Mouse (Mus musculus) kidney, postnatal 10 days (tissue): ENCODE data around the gene Plekhj1.

Source experiments
- DNase-seq: peaks from one replicate; pipeline ENCODE4 v3.0.0; 2021; ENCODE audit warnings: mixed read lengths

Gene Plekhj1

DNA sequence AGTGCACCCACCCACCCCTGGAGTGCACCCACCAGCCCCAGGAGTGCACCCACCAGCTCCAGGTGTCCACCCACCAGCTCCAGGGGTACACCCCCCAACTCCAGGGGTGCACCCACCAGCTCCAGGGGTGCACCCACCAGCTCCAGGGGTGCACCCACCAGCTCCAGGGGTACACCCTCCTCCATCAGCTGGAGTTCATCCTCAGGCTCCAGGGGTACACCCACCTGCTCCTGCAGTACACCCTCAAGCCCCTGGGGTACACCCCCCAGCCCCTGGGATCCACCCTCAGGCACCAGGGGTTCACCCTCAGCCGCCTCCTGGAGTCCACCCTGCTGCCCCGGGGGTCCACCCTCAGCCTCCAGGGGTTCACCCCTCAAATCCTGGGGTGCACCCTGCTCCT lies 5.9 kb upstream of the Plekhj1 start:
- DNase-seq, result no peak

DNA sequence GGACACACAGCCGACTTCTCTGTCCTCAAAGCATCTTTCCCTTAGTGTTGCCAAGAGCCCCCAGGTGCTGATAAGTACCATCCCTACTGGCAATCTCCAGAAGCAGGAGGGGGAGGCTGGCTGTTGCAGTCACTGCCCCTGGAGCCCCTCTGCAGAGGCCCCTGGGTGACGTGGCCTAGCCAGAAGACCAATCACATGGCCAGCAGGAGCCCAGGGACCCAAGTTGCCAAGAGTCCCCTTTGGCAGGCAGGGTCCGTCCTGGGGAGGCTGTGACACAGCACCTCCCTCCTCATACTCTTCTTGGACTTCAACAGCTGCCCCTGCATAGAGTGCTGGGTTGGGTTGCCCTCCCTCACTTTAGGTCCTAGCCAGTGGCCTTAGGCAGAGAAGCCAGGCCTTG lies 4.6 kb upstream of the Plekhj1 start:
- no peak for DNase-seq

DNA sequence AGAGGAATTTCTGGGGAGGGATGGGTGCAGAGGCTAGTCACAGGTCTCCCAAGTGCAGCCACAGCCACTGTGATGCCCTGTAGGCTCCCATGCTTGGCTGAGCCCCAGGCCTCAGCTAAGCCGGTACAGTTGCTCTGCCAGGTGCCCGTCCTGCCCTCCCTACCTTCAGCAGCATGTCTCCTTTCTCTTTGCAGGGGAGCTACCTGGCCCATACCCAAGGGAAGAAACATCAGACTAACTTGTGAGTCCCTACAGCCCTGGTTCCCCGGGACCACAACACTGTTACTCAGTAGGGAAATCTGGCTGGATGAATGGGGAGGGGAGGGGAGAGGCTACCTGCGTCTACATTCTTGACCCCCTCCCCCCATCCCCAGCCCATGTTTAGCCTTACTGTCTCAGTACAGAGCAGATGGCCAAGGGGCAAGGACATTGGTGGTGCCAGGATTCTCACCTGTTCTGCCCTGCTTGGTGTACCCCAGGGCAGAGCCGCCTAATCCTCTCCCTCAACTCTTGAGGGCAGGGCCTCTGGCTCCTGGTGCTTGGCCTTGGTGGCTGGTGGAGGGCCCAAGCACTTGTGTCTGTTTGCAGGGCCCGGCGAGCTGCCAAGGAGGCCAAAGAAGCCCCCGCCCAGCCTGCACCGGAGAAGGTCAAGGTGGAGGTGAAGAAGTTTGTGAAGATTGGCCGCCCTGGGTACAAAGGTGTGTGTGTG lies 3.9 kb upstream of the Plekhj1 start:
- DNase-seq, result no peak

DNA sequence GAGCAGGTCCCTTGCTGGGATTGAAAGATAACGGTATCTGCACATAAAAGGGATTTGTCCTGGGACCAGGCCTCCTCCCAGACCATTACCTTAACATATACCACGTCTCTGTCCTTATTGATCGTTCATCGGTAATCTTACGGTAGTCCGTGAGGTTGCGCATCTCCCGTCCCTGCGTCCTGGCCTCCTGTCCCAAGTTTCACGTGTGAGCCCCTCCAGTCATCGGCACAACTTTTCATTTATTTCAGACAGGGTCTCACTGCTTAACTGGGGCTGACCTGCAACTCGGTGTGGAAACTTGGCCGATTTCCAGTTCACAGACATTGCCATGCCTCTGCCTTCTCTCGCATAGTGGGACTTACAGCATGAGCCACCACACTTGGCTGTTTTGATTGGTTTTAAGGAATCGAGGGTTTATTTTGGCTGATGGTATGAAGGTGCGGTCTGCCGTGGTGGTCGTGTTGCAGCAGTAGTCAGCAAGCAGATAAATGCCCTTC lies 692 bp upstream of the Plekhj1 start:
- DNase-seq, result no peak

DNA sequence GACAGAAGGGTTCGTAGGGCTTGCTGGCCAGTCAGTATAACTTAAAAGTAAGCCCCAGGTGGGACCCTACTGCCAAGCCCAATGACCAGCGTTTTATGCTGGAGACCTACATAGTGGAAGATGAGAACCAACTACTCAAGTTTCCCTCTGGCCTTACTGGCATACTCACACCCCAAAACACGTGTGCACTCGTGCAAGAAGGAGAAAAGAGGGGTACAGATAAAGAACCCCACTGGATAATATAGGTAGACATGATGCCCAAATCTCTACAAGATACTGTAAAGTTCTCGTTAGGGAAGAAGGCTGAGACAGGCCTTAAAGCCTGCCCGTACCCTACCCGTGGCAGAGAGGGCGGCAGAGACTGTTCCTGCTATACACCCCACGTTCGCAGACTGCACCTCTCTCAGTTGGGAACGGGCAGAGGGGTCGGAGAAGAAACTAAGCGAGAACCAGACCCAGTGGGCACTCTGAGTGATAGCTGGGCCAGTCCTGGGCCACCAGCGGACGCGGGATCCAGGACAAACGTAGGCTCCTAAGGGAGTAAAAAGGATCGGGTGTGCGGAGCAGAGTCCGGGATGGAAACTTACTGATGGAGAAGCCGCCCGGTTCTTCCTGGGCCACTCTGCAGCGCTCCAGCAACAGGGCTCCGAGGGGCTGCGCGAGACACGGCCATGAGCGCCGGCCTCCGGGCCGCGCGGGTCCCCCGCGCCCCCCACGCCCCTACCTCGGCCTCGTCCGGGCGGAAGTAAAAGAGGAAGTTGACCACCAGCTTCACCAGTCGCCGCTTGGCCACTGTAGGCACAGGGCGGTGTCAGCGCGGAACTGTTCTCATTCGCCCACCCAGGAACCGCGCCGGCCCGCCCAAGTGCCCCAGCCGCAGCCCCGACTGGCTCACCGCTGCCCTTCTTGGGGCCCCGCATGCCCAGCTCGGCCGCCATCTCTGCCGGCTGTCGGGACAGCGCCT lies 958 bp downstream of the Plekhj1 start:
- peak; percentile 87 for DNase-seq

DNA sequence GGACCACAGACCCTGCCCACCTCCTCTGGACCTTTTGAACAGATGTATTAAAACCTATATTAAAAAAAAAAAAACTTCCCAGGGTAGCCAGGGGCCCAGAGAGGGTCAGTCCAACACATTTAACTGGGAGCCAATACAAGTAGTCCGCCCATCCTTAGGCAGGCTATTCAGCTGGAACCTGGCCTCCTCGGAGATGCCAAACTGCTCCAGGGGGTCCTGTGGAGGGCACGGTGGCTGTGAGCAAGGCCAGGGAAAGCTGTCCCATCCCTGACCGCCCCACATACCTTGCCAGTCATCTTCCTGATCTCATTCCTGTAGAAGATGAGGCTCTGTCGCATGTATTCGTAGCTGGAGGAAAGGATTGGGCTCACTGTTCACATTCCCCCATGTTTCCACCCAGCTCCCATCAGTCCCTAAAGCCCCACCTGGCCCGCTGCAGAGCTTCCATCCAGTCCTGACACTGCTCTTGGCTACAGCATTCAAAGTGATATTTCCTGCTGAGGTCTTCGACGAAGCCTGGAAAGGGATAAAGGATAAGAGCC lies 2.0 kb downstream of the Plekhj1 start:
- DNase-seq, result no peak

DNA sequence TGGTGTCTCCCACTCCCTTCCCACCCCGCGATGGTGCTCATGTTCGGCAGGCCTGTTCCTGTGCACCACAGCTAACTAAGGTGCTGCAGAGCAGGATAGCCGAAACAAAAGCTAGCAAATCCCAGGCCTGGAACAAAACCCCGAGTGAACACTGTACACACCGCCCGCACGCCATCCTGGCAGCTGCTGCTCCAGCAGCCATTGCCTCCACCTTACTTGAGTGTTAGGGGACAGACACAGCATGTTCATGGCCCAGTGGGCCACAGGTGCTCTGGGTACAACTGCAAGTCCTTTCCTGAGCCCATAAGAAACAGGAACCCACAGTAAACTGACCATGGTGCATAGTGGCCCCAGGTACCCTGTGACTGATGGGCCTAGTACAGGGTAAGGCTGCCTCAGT lies 3.7 kb downstream of the Plekhj1 start:
- no peak for DNase-seq

DNA sequence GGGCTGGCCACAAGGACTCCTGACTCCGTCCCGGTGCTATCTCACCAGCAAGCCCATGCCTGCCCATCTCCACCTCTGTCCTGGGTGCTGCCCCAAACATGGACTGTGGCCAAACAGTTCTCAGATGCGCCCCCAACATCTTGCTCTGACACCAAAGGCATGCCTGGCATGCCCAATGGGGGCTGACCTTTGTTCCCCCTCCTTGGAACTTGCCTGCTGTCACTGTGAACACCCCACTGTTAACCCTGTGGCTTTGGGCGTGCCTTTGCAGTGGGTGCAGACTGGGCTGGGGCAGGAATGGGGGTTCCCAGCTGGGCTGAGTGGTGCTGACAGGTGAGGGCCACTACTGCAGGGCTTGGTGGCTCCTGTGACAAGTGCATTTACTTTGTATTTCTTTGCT lies 4.6 kb downstream of the Plekhj1 start:
- DNase-seq, result no peak

DNA sequence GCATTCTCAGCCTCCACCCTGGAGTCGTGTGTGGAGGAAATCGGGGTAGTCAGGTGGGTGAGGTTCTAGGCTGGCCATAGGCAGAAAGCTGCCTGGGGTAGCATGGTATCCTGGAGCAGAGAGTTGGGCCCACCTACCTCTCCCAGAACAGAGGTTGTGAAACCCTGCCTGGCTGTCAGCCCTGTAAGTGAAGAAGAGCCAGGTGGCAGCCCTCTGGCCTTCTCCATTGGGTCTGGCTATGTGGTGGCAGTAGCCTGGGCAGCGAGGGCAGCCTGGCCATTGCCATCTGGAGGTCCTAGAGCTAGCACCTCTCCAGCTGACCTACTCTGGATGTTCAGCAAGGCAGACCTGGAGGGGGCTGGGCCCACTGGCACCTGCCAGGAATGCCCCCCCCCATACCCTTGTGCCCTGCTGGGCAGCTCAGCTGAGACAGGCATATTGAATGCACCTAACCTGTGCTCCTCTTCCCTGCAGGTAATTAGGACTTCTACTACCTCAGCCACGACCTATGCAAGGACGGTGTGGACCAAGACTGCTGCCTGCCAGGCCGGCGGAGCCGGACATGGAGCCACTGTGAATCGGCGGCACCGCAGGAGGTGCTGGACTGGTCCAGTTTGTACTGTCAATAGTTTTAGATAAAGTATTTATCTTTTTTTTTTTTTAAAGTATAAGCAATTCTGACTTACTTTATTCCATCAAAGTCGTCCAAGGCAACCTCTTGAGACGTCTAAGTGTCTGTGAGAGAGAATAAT lies 5.2 kb downstream of the Plekhj1 start:
- DNase-seq, result no peak

DNA sequence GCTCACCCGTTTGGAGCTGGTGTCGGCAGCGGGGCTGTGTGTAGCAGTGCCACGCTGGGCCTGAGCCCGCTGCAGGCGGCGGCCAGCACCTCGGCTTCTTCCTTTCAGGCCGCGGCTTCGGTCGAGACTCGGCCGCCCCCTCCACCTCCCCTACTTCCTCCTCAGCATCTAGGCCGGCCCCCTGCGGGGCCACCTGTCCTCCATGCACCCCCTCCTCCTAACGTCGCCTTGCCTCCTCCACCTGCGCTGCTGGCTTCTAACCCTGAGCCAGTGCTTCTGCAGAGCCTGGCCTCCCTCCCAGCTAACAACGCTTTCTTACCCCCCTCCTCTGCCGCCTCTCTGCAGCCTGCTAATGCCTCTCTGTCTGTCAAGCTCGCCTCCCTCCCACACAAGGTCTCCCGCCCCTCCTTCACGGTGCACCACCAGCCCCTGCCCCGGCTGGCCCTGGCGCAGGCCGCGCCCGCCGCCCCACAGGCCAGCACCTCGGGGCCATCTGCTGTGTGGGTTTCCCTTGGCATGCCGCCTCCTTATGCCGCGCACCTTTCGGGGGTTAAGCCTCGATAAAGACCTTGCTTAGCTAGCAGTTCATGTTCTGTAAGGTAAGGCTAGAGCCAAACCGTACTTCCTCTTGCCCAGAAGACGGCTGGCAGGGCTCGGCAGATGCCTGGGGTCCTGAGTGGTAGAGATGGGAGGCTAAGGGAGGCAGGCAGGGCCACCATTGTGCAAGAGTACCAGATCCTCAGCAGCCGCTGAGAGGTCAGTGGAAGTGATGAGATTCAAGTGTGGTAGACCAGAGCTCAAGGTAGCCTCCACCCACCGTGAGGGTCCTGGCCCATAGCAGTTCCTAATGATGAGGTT lies 6.0 kb downstream of the Plekhj1 start:
- DNase-seq, result no peak

DNA sequence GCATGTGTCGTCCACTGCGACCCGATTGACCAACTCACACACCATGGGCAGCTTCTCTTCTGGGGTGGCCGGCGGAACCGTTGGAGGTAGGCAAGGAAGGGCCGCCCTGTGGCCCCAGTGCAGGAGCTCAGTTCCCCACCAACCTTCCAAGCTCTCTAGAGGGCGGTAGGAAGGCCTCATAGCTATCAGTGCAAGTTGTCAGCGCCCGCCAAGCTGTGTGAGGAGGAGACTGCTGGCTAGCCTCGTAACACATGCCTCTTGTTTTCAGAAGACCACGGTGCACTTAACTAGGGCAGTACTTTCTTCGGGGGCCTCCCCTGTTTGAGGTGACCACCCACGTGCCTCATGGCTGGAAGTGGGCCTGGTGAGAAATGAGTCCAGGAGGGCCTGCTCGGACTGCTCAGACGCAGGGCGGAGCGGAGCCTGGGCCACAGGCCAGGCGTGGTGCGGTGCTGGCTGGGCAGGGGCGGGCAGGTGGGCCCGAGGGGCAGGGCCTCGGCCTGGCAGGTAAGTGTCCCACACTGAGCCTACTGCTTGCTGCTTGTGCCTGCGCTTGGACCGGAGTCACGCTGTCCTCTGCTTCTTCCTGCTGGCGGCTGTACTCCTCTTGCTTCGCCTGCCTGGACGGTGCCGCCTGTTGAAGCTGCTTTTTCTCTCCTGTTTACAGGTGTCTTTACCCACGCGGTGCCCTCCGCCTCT lies 6.8 kb downstream of the Plekhj1 start:
- no peak for DNase-seq

DNA sequence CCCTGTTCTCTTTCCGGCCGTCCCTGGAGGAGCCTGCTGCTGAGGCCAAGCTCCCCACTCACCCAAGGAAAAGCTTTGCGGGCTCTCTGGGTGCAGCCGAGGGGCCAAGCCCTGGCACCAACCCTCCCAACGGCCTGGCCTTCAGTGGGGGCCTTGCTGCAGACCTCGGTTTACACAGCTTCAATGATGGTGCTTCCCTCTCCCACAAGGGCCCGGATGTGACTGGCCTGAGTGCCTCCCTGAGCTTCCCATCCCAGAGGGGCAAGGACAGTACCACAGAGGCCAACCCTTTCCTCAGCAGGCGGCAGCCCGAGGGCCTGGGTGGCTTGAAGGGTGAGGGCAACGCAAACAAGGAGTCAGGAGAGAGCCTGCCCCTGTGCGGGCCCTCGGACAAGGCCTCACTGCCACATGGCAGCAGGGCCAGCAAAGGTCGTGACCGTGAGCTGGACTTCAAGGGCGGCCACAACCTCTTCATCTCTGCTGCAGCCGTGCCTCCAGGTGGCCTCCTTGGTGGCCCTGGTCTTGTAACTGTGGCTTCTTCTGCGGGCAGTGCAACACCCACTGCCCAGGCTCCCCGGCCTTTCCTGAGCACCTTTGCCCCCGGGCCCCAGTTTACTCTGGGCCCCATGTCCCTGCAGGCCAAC lies 7.5 kb downstream of the Plekhj1 start:
- DNase-seq, result no peak

DNA sequence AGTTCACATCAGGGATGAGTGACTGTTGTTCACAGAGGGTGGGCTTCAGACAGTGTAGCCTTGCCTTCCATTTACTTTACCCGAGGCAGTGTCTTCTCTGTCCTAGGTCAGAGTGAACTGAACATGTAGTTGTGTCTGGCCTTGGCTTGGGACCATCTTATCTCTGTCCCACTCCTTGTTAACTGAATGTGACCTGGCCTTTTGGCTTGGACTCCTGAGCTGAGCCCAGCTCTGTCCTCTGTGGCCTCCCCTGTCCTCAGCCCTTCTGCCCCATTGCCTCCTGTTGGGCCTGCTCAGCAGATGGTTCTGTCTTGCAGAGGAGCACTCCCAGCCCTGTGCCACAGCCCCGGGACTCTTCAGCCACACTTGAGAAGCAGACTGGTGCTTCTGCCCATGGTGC lies 10.9 kb downstream of the Plekhj1 start:
- no peak for DNase-seq

DNA sequence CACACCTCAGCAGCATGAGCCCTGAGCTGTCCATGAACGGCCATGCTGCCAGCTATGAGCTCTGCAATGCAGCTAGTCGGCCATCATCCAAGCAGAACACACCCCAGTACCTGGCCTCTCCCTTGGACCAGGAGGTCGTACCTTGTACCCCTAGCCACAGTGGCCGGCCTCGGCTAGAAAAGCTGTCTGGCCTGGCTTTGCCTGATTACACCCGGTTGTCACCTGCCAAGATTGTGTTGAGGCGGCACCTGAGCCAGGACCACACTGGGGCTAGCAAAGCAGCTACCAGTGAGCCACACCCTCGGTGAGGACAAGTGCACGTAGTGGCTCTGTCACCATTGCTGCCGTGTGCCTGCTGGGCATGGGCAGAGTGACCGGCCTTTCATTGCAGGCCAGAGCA lies 12.5 kb downstream of the Plekhj1 start:
- no peak for DNase-seq

DNA sequence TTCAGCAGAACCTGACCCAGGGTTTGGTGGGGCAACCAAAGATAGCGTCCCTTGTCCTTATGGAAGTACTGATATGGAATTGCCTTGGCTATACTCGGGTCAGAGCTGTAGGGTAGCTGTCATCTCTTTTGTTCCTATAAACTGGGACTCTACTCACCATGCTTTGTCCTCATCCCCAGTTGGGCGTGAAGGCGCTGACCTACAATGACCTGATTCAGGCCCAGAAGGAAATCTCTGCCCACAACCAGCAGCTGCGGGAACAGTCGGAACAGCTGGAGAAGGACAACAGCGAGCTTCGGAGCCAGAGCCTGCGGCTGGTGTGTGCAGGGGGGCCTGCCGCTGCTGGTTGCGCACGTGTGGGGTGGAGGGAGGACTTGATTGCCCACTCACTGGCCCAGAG lies 13.6 kb downstream of the Plekhj1 start:
- DNase-seq, result no peak

DNA sequence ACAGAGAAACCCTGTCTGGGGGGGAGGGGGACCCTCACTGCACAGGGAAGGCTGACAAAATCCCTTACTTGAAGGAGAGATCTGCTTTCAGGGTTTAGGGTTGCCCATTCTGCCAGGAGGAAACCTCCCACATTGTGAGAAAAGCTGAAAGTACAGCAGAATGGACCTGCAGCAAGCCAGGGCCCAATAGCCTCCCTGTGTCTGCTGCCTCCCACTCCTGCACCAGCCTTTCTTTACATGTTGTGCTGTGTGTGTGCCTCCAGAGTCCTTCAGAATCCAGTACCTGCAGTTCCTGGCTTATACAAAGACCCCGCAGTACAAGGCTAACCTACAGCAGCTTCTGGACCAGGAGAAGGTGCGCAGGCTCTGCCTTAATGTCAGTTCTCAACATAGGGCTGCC lies 14.1 kb downstream of the Plekhj1 start:
- DNase-seq, result no peak

DNA sequence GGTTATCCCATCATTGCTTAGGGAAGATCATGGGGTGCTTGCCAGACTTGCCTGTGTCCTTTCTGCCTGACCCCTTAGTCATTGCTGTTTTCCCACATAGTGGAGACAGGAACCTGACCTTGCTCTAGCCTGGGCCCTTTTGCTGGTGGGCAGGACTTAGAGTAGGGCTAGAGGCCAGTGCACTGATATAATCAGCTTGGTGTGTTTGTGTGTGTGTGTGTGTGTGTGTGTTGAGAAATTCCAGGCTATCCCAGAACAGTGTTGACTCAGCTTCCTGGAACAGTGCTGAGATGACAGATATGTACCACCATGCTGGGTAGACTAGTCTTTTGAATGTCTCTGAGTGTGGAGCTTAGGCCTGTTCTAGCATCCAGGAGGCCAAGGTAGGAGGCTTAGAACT lies 18.9 kb downstream of the Plekhj1 start:
- no peak for DNase-seq

DNA sequence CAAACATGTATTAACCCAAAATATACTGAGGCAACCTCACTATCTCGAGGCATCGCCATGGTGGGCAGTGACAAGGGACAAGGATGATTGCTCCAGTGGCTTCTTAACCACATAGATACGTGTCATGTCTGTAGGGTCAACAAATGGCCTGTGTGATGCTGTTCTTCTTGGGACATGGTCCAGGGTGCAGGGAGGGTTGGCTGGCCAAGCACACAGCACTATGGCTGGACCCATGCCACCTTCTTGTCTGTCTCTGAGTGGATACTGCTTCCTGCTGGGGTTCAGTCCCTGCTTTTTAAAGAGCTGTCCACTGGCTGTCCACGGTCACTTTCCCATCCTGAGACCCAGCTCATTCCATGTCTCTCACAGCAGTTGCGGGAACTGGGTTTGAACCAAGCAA lies 21.3 kb downstream of the Plekhj1 start:
- DNase-seq, result no peak

DNA sequence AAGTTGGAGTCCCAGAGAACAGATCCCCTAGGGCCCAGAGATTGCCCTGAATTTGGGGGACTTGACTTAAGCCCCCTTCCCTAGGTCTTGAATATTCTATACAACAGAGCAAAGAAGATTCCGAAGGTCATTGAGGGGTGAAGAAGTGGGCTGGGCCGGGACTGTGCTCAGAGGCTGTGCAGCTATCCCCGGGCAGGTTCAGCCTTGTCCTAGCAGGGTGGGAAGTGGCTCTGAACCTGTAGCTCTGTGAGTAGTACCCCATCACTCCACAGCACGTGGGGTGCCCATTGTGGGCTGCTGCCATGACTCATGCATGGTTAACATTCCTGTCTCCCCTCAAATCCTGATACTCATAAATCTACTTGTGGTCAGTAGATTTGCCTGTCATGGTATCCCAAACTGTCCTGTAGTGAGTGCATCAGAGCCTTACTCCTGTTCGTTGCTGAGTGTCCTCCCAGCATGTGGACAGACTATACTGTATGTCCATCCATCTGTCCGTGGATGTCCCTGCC lies 22.0 kb downstream of the Plekhj1 start:
- no peak for DNase-seq

DNA sequence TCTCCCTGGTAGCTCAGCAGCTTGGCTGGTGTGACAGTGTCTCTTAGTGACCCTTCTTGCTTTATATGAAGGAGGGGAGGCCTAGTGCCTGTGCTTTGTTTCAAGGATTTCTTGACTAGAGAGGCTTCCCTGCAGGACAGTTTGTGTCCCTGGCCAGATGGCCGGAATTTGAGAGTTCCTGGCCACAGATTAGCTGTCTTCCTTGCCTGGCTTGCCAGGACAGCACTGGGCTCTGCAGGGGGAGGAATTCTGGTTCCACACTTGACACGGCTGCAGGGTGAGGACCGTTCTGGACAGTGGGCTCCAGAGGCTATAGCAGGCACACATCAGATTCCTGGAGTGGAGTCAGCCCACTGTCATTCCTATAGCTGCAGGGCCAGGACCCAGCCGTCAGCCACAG lies 22.7 kb downstream of the Plekhj1 start:
- DNase-seq, result no peak

DNA sequence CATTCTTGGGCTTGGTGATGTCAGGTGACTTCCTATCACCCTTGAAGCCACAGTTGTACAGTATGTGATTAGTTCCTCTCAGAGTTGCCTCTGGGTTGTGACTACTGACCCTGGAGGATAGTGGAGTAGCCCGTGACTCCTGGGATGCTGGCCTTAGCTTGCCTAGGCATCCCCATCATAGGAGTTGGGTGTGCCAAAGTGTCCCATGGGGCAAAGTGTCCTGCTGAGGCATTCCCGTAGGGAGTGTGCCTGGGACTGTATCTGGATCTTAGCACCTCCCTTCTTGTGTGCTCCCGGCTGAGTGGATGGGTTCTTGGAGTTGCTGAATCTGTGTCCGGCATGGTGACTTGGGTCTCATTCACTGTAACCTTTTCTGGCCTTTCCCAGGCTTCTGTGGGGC lies 23.4 kb downstream of the Plekhj1 start:
- no peak for DNase-seq
